Mouse (Mus musculus) liver, adult 2 months (tissue): Measurements from ENCODE around the gene Echdc1.

Experiments
- CTCF ChIP-seq: fragments of 200-500 bp; IDR thresholded peaks from 2 replicates; pipeline ENCODE4 v1.5.1; 2011; ENCODE audit warnings: low read depth, low read length, control low read depth
- POLR2A ChIP-seq: fragments of 200-500 bp; IDR thresholded peaks from 2 replicates; pipeline ENCODE4 v1.6.1; 2011; ENCODE audit warnings: low read length, control low read depth; ENCODE audit not compliant: insufficient read depth; ENCODE audit errors: extremely low read depth

- TF ChIP-seq CTCF (no peak), POLR2A (peak; percentile 76; the same call in 1 of the 2 replicates)
These were observed 48.7 kb downstream of the Echdc1 start for GRCm38 (mm10) chr10:29361464-29362196.
